20 mouse cellular contexts compared by ENCODE assay signal in the genomic region with DNA sequence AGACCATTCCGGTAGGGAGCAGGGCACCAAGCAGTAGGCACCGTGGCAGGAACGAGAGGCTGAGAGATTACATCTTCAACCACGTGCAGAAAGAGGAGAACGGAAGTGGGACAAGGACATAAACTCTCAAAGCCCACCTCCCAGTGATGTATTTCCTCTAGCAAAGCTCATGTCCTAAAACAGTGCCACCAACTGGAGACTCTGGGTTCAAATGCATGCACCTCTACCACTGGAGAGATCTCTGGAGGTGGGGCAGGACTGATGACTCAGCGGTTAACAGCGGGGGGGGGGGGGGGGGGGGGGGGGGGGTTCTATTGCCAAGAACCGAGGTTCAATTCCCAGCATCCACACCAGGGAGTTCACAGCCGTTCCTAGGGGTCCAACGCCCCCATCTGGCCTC.
DNase-seq lines count a peak whose midpoint lies in the region; ATAC-seq and TF ChIP-seq lines count a peak whose summit lies in the region.
"Had no signal": no experiment of that assay in that cellular context is flagged by ENCODE, and none has a peak within 500 bp of the region (broad histone marks: within the 10 kb centered on the region; RNA-seq: fewer than 3 reads in every experiment).

No protein-coding gene starts in this region.

- H3K4me2 ChIP-seq in intestine, postnatal 0 days (replicated peaks; ENCODE audit: low read depth) = no peak overlapping the region
- no peak overlapping the region for H3K4me2 ChIP-seq in intestine, embryonic 15.5 days (replicated peaks)
- H3K4me2 ChIP-seq in stomach, embryonic 15.5 days = 0 out of 2 replicates have a peak overlapping the region, but pooled peaks have one; percentile 9
- H3K4me2 ChIP-seq: embryonic facial prominence, embryonic 15.5 days; forebrain, embryonic 15.5 days; heart, embryonic 11.5 days; heart, embryonic 15.5 days; hindbrain, embryonic 15.5 days had no signal

- no peak overlapping the region for H3K9ac ChIP-seq in intestine, postnatal 0 days (ENCODE audit: low read depth, low read length)
- H3K9ac ChIP-seq in intestine, embryonic 15.5 days = no peak overlapping the region
- H3K9ac ChIP-seq in ES-Bruce4 (ENCODE audit: low read depth, poor library complexity, severe bottlenecking) = no peak overlapping the region
- H3K9ac ChIP-seq in ES-E14 (ENCODE audit: insufficient read depth, low read depth, low read length, poor library complexity, severe bottlenecking) = peak overlapping the region; percentile 72; the same call in 1 of the 2 replicates
- H3K9ac ChIP-seq in stomach, embryonic 15.5 days = no peak overlapping the region
- H3K9ac ChIP-seq: embryonic facial prominence, embryonic 15.5 days; forebrain, embryonic 15.5 days; heart, embryonic 15.5 days; hindbrain, embryonic 15.5 days had no signal

- TF ChIP-seq POLR2A in ES-Bruce4 (IDR thresholded peaks at IDR 0.05; ENCODE audit: insufficient read depth, low read length) = no peak

- no peaks in the 10 kb centered on the region for H3K27me3 ChIP-seq in intestine, postnatal 0 days (replicated peaks; ENCODE audit: control insufficient read depth, insufficient read depth, low read length)
- no peaks in the 10 kb centered on the region for H3K27me3 ChIP-seq in intestine, embryonic 15.5 days (replicated peaks)
- no peaks in the 10 kb centered on the region for H3K27me3 ChIP-seq in ES-Bruce4 (ENCODE audit: control insufficient read depth, insufficient read depth, low read length, poor library complexity, severe bottlenecking)
- H3K27me3 ChIP-seq in stomach, embryonic 15.5 days (replicated peaks) = no peaks in the 10 kb centered on the region
- H3K27me3 ChIP-seq: embryonic facial prominence, embryonic 15.5 days; heart, embryonic 15.5 days; hindbrain, embryonic 15.5 days had no signal

- no peaks in the 10 kb centered on the region for H3K4me1 ChIP-seq in intestine, postnatal 0 days (replicated peaks; ENCODE audit: control insufficient read depth, insufficient read depth, low read length)
- H3K4me1 ChIP-seq in intestine, embryonic 15.5 days (replicated peaks) = peaks cover 11% of the 10 kb centered on the region
- H3K4me1 ChIP-seq in ES-Bruce4 (ENCODE audit: control insufficient read depth, insufficient read depth, low read length) (peaks cover 3% of the 10 kb centered on the region), ES-E14 (ENCODE audit: control insufficient read depth in 2 of 2, insufficient read depth in 2 of 2, low read length in 2 of 2, poor library complexity in 1 of 2) (peaks cover 9 to 20% of the 10 kb centered on the region in 2 experiments)
- no peaks in the 10 kb centered on the region for H3K4me1 ChIP-seq in stomach, embryonic 15.5 days
- H3K4me1 ChIP-seq: forebrain, embryonic 15.5 days; heart, embryonic 15.5 days had no signal

- H3K4me3 ChIP-seq in intestine, postnatal 0 days (ENCODE audit: low read depth, low read length) = no peak overlapping the region
- no peak overlapping the region for H3K4me3 ChIP-seq in intestine, embryonic 15.5 days (replicated peaks)
- no peak overlapping the region; the same call in 1 of the 2 replicates for H3K4me3 ChIP-seq in ES-Bruce4 (ENCODE audit: low read depth, low read length)
- peak overlapping the region; percentile 45 to 50 for H3K4me3 ChIP-seq in ES-E14 (ENCODE audit: insufficient read depth in 1 of 2, low read depth in 1 of 2, low read length in 2 of 2, poor library complexity in 1 of 2, severe bottlenecking in 1 of 2)
- no peak overlapping the region for H3K4me3 ChIP-seq in stomach, embryonic 15.5 days (replicated peaks)
- H3K4me3 ChIP-seq: embryonic facial prominence, embryonic 15.5 days; erythroblast, embryonic 14.5 days; forebrain, embryonic 15.5 days; heart, adult 2 months; heart, embryonic 15.5 days; hindbrain, embryonic 15.5 days had no signal

- TF ChIP-seq CTCF in intestine, postnatal 0 days (IDR thresholded peaks at IDR 0.05; ENCODE audit: low read depth) = 0 out of 2 replicates have a peak, but pooled peaks have one; percentile 6
- peak; percentile 23 for TF ChIP-seq CTCF in ES-Bruce4 (IDR thresholded peaks at IDR 0.05; ENCODE audit: low read depth, low read length)

- in situ Hi-C loops in ES-E14 (cut with MboI; ENCODE audit: low sequenced_read_pairs in 2 of 2, unreplicated experiment in 2 of 2) = no loop called here

- H3K9me3 ChIP-seq in intestine, postnatal 0 days (ENCODE audit: control insufficient read depth) = no peaks in the 10 kb centered on the region
- no peaks in the 10 kb centered on the region for H3K9me3 ChIP-seq in intestine, embryonic 15.5 days
- H3K9me3 ChIP-seq in ES-Bruce4 (replicated peaks; ENCODE audit: control insufficient read depth, insufficient read depth, low read length, poor library complexity, severe bottlenecking) (no peaks in the 10 kb centered on the region), ES-E14 (ENCODE audit: control insufficient read depth, insufficient read depth, low read depth, low read length) (no peaks in the 10 kb centered on the region)
- H3K9me3 ChIP-seq in stomach, embryonic 15.5 days = no peaks in the 10 kb centered on the region
- H3K9me3 ChIP-seq: embryonic facial prominence, embryonic 15.5 days; forebrain, embryonic 15.5 days; heart, embryonic 15.5 days; hindbrain, embryonic 15.5 days had no signal

- TF ChIP-seq EP300 in ES-Bruce4 (IDR thresholded peaks at IDR 0.05; ENCODE audit: insufficient read depth, low read depth, low read length) = no peak

- no peaks in the 10 kb centered on the region for H3K36me3 ChIP-seq in intestine, postnatal 0 days (ENCODE audit: control insufficient read depth, insufficient read depth)
- H3K36me3 ChIP-seq in intestine, embryonic 15.5 days = no peaks in the 10 kb centered on the region
- H3K36me3 ChIP-seq in ES-Bruce4 (ENCODE audit: control insufficient read depth, insufficient read depth, low read length, poor library complexity, severe bottlenecking) (no peaks in the 10 kb centered on the region), ES-E14 (ENCODE audit: control insufficient read depth, insufficient read depth, low read length, poor library complexity, severe bottlenecking) (no peaks in the 10 kb centered on the region)
- no peaks in the 10 kb centered on the region for H3K36me3 ChIP-seq in stomach, embryonic 15.5 days
- H3K36me3 ChIP-seq: embryonic facial prominence, embryonic 15.5 days; forebrain, embryonic 15.5 days; heart, embryonic 15.5 days; hindbrain, embryonic 15.5 days had no signal

- no peak overlapping the region for H3K27ac ChIP-seq in intestine, postnatal 0 days (ENCODE audit: low read depth, low read length)
- H3K27ac ChIP-seq in intestine, embryonic 15.5 days = no peak overlapping the region
- H3K27ac ChIP-seq in ES-Bruce4 (ENCODE audit: insufficient read depth, low read length) (no peak overlapping the region), ES-E14 (ENCODE audit: insufficient read depth, low read depth, low read length, poor library complexity, severe bottlenecking) (peak overlapping the region; percentile 69)
- no peak overlapping the region for H3K27ac ChIP-seq in stomach, embryonic 15.5 days
- H3K27ac ChIP-seq: embryonic facial prominence, embryonic 15.5 days; forebrain, embryonic 15.5 days; heart, adult 2 months; heart, embryonic 15.5 days; hindbrain, embryonic 15.5 days had no signal

- no peak for ATAC-seq in intestine, postnatal 0 days
- no peak for ATAC-seq in intestine, embryonic 15.5 days
- no peak for ATAC-seq in stomach, embryonic 15.5 days (ENCODE audit: insufficient read depth, low FRiP score, low read depth)
- no peak for ATAC-seq in cerebellum, adult (ENCODE audit: insufficient number of reproducible peaks, low FRiP score, low TSS enrichment)
- ATAC-seq: forebrain, embryonic 15.5 days had no signal

- no peak for DNase-seq in ES-E14 (ENCODE audit: low read depth, low spot score)
- DNase-seq in cerebellum, postnatal 14 days = no peak
- DNase-seq: adrenal gland, postnatal 10 days; cerebellum, adult 11-12 months; cerebellum, adult 9-10 months; cerebellum, postnatal 36 days; gastrocnemius, postnatal 10 days; heart, adult 2 months; kidney, adult 2 months had no signal

- 73% methylated on average over 8 of the region's 10 CpGs for WGBS in intestine, postnatal 0 days
- WGBS in intestine, embryonic 15.5 days = 72% methylated on average over 10 of the region's 10 CpGs
- 69% methylated on average over 8 of the region's 10 CpGs for WGBS in stomach, embryonic 15.5 days

TF ChIP-seq in ES-E14, 5 proteins besides CTCF, POLR2A, EP300 and RAD21:
- peak; percentile 83 for TF ChIP-seq MAFK (IDR thresholded peaks at IDR 0.05; ENCODE audit: insufficient read depth, low read depth, low read length)
- no peak; the same call in 1 of the 2 replicates for TF ChIP-seq CHD2 (IDR thresholded peaks at IDR 0.05; ENCODE audit: low read depth, low read length)

Comparison
In these comparisons a context has a peak if more than half of its experiments do, and no peak if none do; other contexts are left out.
1. H3K4me3 ChIP-seq: peak in ES-E14 (2 of 2); none in intestine, postnatal 0 days (single experiment), intestine, embryonic 15.5 days (single experiment), ES-Bruce4 (single experiment) and stomach, embryonic 15.5 days (single experiment).